10 mouse cellular contexts compared by ENCODE assay signal in genomic region chr6:72868688-72869087, GRCm38 (mm10). TPM values are rescaled to one million over a fixed set of nuclear protein-coding genes. Genes with fewer than 3 reads are reported as not detected.
DNase-seq lines count a peak whose midpoint lies in the region; ATAC-seq and TF ChIP-seq lines count a peak whose summit lies in the region.
"Had no signal": no experiment of that assay in that cellular context is flagged by ENCODE, and none has a peak within 500 bp of the region (broad histone marks: within the 10 kb centered on the region; RNA-seq: fewer than 3 reads in every experiment).

No protein-coding gene starts in this region.

- no peaks in the 10 kb centered on the region for H3K36me3 ChIP-seq in heart, postnatal 0 days (replicated peaks; ENCODE audit: control insufficient read depth, insufficient read depth, low read length)
- no peaks in the 10 kb centered on the region for H3K36me3 ChIP-seq in heart, embryonic 12.5 days
- no peaks in the 10 kb centered on the region for H3K36me3 ChIP-seq in stomach, embryonic 14.5 days (ENCODE audit: control insufficient read depth, insufficient read depth, low read length)
- H3K36me3 ChIP-seq in stomach, postnatal 0 days (ENCODE audit: control insufficient read depth, insufficient read depth, low read length): no peaks in the 10 kb centered on the region
- no peaks in the 10 kb centered on the region for H3K36me3 ChIP-seq in stomach, embryonic 15.5 days

- DNase-seq in heart, postnatal 0 days (ENCODE audit: low spot score): no peak
- DNase-seq in stomach, postnatal 0 days (ENCODE audit: low spot score): no peak
- peak; percentile 49 to 55 for DNase-seq in kidney, postnatal 4 days
- no peak for DNase-seq in cerebellum, postnatal 14 days
- DNase-seq in layer of hippocampus, adult 9-11 months: no peak
- DNase-seq: cerebellum, adult 9-11 months had no signal

- no peaks in the 10 kb centered on the region for H3K27me3 ChIP-seq in heart, postnatal 0 days (ENCODE audit: control insufficient read depth, insufficient read depth, low read length)
- no peaks in the 10 kb centered on the region for H3K27me3 ChIP-seq in heart, embryonic 12.5 days (replicated peaks)
- H3K27me3 ChIP-seq in stomach, embryonic 14.5 days (ENCODE audit: control insufficient read depth, insufficient read depth, low read length): no peaks in the 10 kb centered on the region
- H3K27me3 ChIP-seq in stomach, postnatal 0 days (ENCODE audit: control insufficient read depth, insufficient read depth, low read length): no peaks in the 10 kb centered on the region
- no peaks in the 10 kb centered on the region for H3K27me3 ChIP-seq in stomach, embryonic 15.5 days (replicated peaks)
- H3K27me3 ChIP-seq: CH12.LX had no signal

- H3K4me2 ChIP-seq in heart, postnatal 0 days (ENCODE audit: low read depth, low read length): no peak overlapping the region
- H3K4me2 ChIP-seq in heart, embryonic 12.5 days: no peak overlapping the region
- H3K4me2 ChIP-seq in stomach, embryonic 14.5 days (replicated peaks; ENCODE audit: low read depth, low read length): no peak overlapping the region
- H3K4me2 ChIP-seq in stomach, postnatal 0 days (replicated peaks; ENCODE audit: low read depth): no peak overlapping the region
- no peak overlapping the region for H3K4me2 ChIP-seq in stomach, embryonic 15.5 days

- TF ChIP-seq CTCF in heart, postnatal 0 days (IDR thresholded peaks at IDR 0.05; ENCODE audit: low read depth): no peak
- no peak for TF ChIP-seq CTCF in stomach, postnatal 0 days (IDR thresholded peaks at IDR 0.05; ENCODE audit: low read depth)

- no peak overlapping the region for H3K9ac ChIP-seq in heart, postnatal 0 days (replicated peaks; ENCODE audit: low read depth, low read length)
- H3K9ac ChIP-seq in heart, embryonic 12.5 days: no peak overlapping the region
- H3K9ac ChIP-seq in stomach, embryonic 14.5 days (replicated peaks; ENCODE audit: low read depth, low read length): no peak overlapping the region
- H3K9ac ChIP-seq in stomach, postnatal 0 days (ENCODE audit: low read length): no peak overlapping the region
- H3K9ac ChIP-seq in stomach, embryonic 15.5 days: no peak overlapping the region

- no peak for ATAC-seq in heart, postnatal 0 days (ENCODE audit: insufficient read depth, low read depth)
- no peak for ATAC-seq in heart, embryonic 12.5 days (ENCODE audit: insufficient number of reproducible peaks, low FRiP score)
- no peak for ATAC-seq in stomach, embryonic 14.5 days (ENCODE audit: insufficient number of reproducible peaks, insufficient read depth, low FRiP score, low read depth)
- no peak for ATAC-seq in stomach, postnatal 0 days (ENCODE audit: low FRiP score, low TSS enrichment)
- ATAC-seq in stomach, embryonic 15.5 days (ENCODE audit: insufficient read depth, low FRiP score, low read depth): peak; percentile 42; the same call in 1 of the 2 replicates

- H3K4me3 ChIP-seq in heart, postnatal 0 days (ENCODE audit: low read depth, low read length): no peak overlapping the region
- H3K4me3 ChIP-seq in heart, embryonic 12.5 days: no peak overlapping the region
- no peak overlapping the region for H3K4me3 ChIP-seq in stomach, embryonic 14.5 days (ENCODE audit: low read depth, low read length)
- no peak overlapping the region for H3K4me3 ChIP-seq in stomach, postnatal 0 days (ENCODE audit: low read depth, low read length)
- H3K4me3 ChIP-seq in stomach, embryonic 15.5 days (replicated peaks): no peak overlapping the region

- no peaks in the 10 kb centered on the region for H3K9me3 ChIP-seq in heart, postnatal 0 days (replicated peaks; ENCODE audit: control insufficient read depth, low read length)
- H3K9me3 ChIP-seq in heart, embryonic 12.5 days (replicated peaks): no peaks in the 10 kb centered on the region
- no peaks in the 10 kb centered on the region for H3K9me3 ChIP-seq in stomach, embryonic 14.5 days (ENCODE audit: control insufficient read depth, low read depth, low read length)
- H3K9me3 ChIP-seq in stomach, postnatal 0 days (ENCODE audit: control insufficient read depth, low read length): no peaks in the 10 kb centered on the region
- H3K9me3 ChIP-seq in stomach, embryonic 15.5 days: no peaks in the 10 kb centered on the region

- no peak for TF ChIP-seq EP300 in heart, postnatal 0 days (IDR thresholded peaks at IDR 0.05; ENCODE audit: low read depth)
- no peak for TF ChIP-seq EP300 in stomach, postnatal 0 days (optimal IDR thresholded peaks at IDR 0.05)

- H3K27ac ChIP-seq in heart, postnatal 0 days (ENCODE audit: low read depth): peak overlapping the region; percentile 38
- H3K27ac ChIP-seq in heart, embryonic 12.5 days (ENCODE audit: poor library complexity, severe bottlenecking): no peak overlapping the region
- H3K27ac ChIP-seq in stomach, embryonic 14.5 days (ENCODE audit: low read length): peak overlapping the region; percentile 44; the same call in 1 of the 2 replicates
- no peak overlapping the region; the same call in 1 of the 2 replicates for H3K27ac ChIP-seq in stomach, postnatal 0 days (replicated peaks)
- peak overlapping the region; percentile 68 for H3K27ac ChIP-seq in stomach, embryonic 15.5 days

- peaks cover 24% of the 10 kb centered on the region for H3K4me1 ChIP-seq in heart, postnatal 0 days (ENCODE audit: control insufficient read depth, insufficient read depth)
- H3K4me1 ChIP-seq in heart, embryonic 12.5 days (replicated peaks): peaks cover 40% of the 10 kb centered on the region
- H3K4me1 ChIP-seq in stomach, embryonic 14.5 days (ENCODE audit: control insufficient read depth, insufficient read depth, low read length): peaks cover 22% of the 10 kb centered on the region
- H3K4me1 ChIP-seq in stomach, postnatal 0 days (replicated peaks; ENCODE audit: control insufficient read depth, insufficient read depth): peaks cover 10% of the 10 kb centered on the region
- H3K4me1 ChIP-seq in stomach, embryonic 15.5 days: peaks cover 24% of the 10 kb centered on the region

- 62% methylated on average over 5 of the region's 5 CpGs for WGBS in heart, postnatal 0 days
- 74% methylated on average over 5 of the region's 5 CpGs for WGBS in heart, embryonic 12.5 days
- WGBS in stomach, embryonic 14.5 days: 30% methylated on average over 5 of the region's 5 CpGs
- WGBS in stomach, postnatal 0 days: 41% methylated on average over 5 of the region's 5 CpGs
- 34% methylated on average over 5 of the region's 5 CpGs for WGBS in stomach, embryonic 15.5 days

RNA-seq across cellular contexts. Expression of gene Kcmf1, which starts 31.1 kb away (rescaled TPM):
- 88.7 and 93.7 TPM in 2 replicates for total RNA-seq in heart, postnatal 0 days (2014; rRNA removed; ENCODE audit: low replicate concordance)
- polyA plus RNA-seq in heart, postnatal 0 days (2015; fragmentation: Nextera tagmentation; extraction: Ambion mirVana): 43.7 and 52.1 TPM in 2 replicates
- 46.2 and 50.8 TPM in 2 replicates for polyA plus RNA-seq in heart, embryonic 12.5 days (2016; fragmentation: Nextera tagmentation; extraction: Ambion mirVana)
- polyA plus RNA-seq in stomach, embryonic 14.5 days (2014; fragmentation: Nextera tagmentation; extraction: Ambion mirVana): 38.4 and 40.1 TPM in 2 replicates
- 48.9 and 49.5 TPM in 2 replicates for polyA plus RNA-seq in stomach, postnatal 0 days (2015; fragmentation: Nextera tagmentation; extraction: Ambion mirVana)
- polyA plus RNA-seq in stomach, embryonic 15.5 days (2015; fragmentation: Nextera tagmentation; extraction: Ambion mirVana): 46.2 and 50.7 TPM in 2 replicates

Comparison
In these comparisons a context has a peak if more than half of its experiments do, and no peak if none do; other contexts are left out.
1. H3K27ac ChIP-seq: peak in heart, postnatal 0 days (single experiment), stomach, embryonic 14.5 days (single experiment) and stomach, embryonic 15.5 days (single experiment); none in heart, embryonic 12.5 days (single experiment) and stomach, postnatal 0 days (single experiment).
2. DNase-seq: peak in kidney, postnatal 4 days (2 of 2); none in heart, postnatal 0 days (single experiment), stomach, postnatal 0 days (single experiment), cerebellum, postnatal 14 days (0 of 2) and layer of hippocampus, adult 9-11 months (single experiment).